Mouse (Mus musculus): ENCODE measurements around the gene Pecam1.

- TF ChIP-seq FLI1 (IDR thresholded peaks at IDR 0.05; ENCODE audit: low read length) (no peak), GATA1 (IDR thresholded peaks at IDR 0.05; ENCODE audit: borderline replicate concordance, low read length) (no peak)
Observed at GRCm38 (mm10) chr11:106679874-106680273, 70.6 kb downstream of the Pecam1 start.

All from megakaryocyte, embryonic 14.5 days (primary cell).